Mouse (Mus musculus) stomach, adult 2 months (tissue): ENCODE results near the gene Enox2. TPM values are rescaled to one million over a fixed set of nuclear protein-coding genes. Genes with fewer than 3 reads are reported as not detected.

Experiments used
- polyA plus RNA-seq: library from polyadenylated mRNA; depleted of rRNA; stranded (reverse); fragments of >200 nt; gene quantifications from 2 replicates; pipeline ENCODE4 v1.2.3, GENCODE M21; 2012; rRNA removed

The Enox2 gene
- polyA plus RNA-seq, result 0.24 and 0.74 TPM in 2 replicates

DNA sequence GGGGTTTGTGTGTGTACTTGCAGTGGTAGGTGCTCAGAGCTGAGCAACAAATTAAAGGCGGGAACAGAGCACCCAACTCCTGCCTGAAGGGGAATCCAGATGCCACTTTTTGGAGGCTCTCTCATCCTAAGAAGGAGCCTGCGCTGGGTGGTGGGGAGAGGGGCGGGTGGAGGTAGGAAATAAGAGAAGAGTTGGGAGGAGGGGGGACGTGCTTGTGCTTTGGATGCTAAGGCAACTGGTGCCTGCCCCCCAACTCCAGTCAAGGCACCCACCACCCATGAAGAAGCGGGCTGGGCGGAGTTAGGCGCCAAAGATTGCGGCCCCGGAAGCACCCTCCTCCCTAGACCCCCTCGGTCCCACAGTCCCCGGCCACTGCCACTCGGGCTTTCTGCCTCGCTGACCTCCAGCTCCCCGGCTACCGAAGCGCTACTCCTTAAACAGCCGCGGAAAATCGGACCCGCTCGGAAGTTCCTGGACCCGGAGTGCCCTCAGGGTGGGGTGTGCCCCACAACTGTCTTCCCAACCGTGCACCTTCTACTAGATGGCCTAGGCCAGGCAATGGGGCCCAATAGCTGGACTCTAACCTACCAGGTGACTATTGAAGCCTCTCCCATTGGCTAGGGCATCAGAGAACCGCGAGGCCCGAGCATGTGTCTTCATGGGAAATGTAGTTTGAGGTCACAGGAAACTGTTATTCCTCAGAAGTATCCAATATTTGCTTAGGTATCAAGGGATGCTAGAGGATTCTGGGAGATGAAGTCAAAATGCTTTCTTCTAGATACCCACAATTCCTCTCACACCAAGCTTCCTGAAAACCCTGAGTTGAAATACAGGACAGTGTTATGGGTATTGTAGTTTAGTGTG is at the start of gene Enox2:
Enox2 (minus strand) TSS at position 560 of the 864 bp plus-strand sequence.

Other genes starting within 250 kb of the Enox2 start
- gene Arhgap36, start 175.7 kb upstream of the Enox2 start, polyA plus RNA-seq, result not detected in 2 replicates